Mouse (Mus musculus): Measurements from ENCODE around the gene C9. TPM values are rescaled to one million over a fixed set of nuclear protein-coding genes. Genes with fewer than 3 reads are reported as not detected.

The C9 gene
- total and polyA plus RNA-seq, 2 experiments from 2014 or later = not detected

- Histone ChIP-seq H3K4me1 (ENCODE audit: control insufficient read depth, insufficient read depth) (no peaks in the 10 kb centered on the region), H3K4me3 (ENCODE audit: low read depth, low read length) (no peak overlapping the region), H3K9me3 (replicated peaks; ENCODE audit: control insufficient read depth, low read length) (no peaks in the 10 kb centered on the region), H3K9ac (replicated peaks; ENCODE audit: low read depth, low read length) (no peak overlapping the region), H3K36me3 (replicated peaks; ENCODE audit: control insufficient read depth, insufficient read depth, low read length) (no peaks in the 10 kb centered on the region), H3K27me3 (ENCODE audit: control insufficient read depth, insufficient read depth, low read length) (no peaks in the 10 kb centered on the region), H3K4me2 (ENCODE audit: low read depth, low read length) (no peak overlapping the region), H3K27ac (ENCODE audit: low read depth) (no peak overlapping the region)
- ATAC-seq (ENCODE audit: insufficient read depth, low read depth) (no peak), DNase-seq (ENCODE audit: low spot score) (no peak)
- TF ChIP-seq EP300 (IDR thresholded peaks at IDR 0.05; ENCODE audit: low read depth) = no peak
- WGBS = 89% methylated on average over 3 of the region's 3 CpGs
Measured at GRCm38 (mm10) chr15:6469384-6469783, 24.3 kb downstream of the C9 start.

DNA sequence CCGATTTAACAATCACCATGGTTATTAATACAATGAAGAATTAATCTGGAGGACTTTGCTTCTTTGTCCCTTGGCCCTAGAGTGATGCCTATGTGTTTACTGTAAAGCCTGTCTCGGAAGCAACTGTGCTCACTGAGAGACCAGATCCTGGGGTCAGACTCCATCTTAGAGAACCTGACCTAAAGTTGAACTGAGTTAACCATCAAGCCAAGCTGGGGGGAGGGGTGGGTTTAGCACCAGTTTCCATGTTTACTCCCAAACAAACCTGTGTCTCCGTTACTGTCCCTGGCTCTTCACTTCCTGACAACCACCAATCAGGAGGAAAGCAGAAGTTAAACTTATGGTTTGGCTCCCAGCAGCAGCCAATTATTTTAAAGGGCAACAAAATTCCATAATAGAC, 38.4 kb downstream of the C9 start:
- TF ChIP-seq CTCF (IDR thresholded peaks at IDR 0.05; ENCODE audit: low read depth) = no peak
- TF ChIP-seq EP300 (IDR thresholded peaks at IDR 0.05; ENCODE audit: low read depth) = no peak
- Histone ChIP-seq H3K36me3 (replicated peaks; ENCODE audit: control insufficient read depth, insufficient read depth, low read length) (no peaks in the 10 kb centered on the region), H3K27me3 (ENCODE audit: control insufficient read depth, insufficient read depth, low read length) (no peaks in the 10 kb centered on the region), H3K9me3 (replicated peaks; ENCODE audit: control insufficient read depth, low read length) (no peaks in the 10 kb centered on the region; the same call in 1 of the 2 replicates), H3K27ac (ENCODE audit: low read depth) (no peak overlapping the region), H3K4me2 (ENCODE audit: low read depth, low read length) (no peak overlapping the region), H3K4me3 (ENCODE audit: low read depth, low read length) (no peak overlapping the region), H3K9ac (replicated peaks; ENCODE audit: low read depth, low read length) (no peak overlapping the region), H3K4me1 (ENCODE audit: control insufficient read depth, insufficient read depth) (no peaks in the 10 kb centered on the region)
- DNase-seq (ENCODE audit: low spot score) (no peak), ATAC-seq (ENCODE audit: insufficient read depth, low read depth) (no peak)
- WGBS = 65% methylated on average over 3 of the region's 3 CpGs

DNA sequence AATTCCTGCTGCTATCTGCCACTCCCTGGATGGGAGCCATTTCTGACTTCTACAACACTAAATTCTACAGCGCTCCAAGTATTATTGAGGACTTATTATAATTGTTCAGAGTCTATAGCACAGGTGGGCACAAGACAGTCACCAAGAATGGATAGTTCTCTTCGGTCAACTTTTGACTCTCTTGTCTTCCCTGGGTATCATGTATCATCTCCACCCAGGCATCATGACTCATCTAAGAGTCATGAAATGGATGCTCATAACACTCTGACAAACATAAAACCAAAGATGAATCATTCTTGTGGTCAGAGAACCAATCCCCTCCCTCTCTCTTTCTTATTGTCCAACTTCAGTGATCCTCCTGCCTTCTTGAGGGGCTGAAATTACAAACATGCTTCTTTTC, 47.3 kb downstream of the C9 start:
- TF ChIP-seq EP300 (IDR thresholded peaks at IDR 0.05; ENCODE audit: low read depth) (no peak), CTCF (IDR thresholded peaks at IDR 0.05; ENCODE audit: low read depth) (no peak)
- Histone ChIP-seq H3K9me3 (replicated peaks; ENCODE audit: control insufficient read depth, low read length) (no peaks in the 10 kb centered on the region), H3K36me3 (replicated peaks; ENCODE audit: control insufficient read depth, insufficient read depth, low read length) (no peaks in the 10 kb centered on the region), H3K4me2 (ENCODE audit: low read depth, low read length) (no peak overlapping the region), H3K27ac (ENCODE audit: low read depth) (no peak overlapping the region), H3K9ac (replicated peaks; ENCODE audit: low read depth, low read length) (no peak overlapping the region), H3K4me3 (ENCODE audit: low read depth, low read length) (no peak overlapping the region), H3K27me3 (ENCODE audit: control insufficient read depth, insufficient read depth, low read length) (no peaks in the 10 kb centered on the region), H3K4me1 (ENCODE audit: control insufficient read depth, insufficient read depth) (no peaks in the 10 kb centered on the region)
- DNase-seq (ENCODE audit: low spot score) = no peak
- no peak for ATAC-seq (ENCODE audit: insufficient read depth, low read depth)
- WGBS = 86% methylated on average over 2 of the region's 2 CpGs

- no peak for DNase-seq (ENCODE audit: low spot score)
- H3K27me3 ChIP-seq (ENCODE audit: control insufficient read depth, insufficient read depth, low read length) = no peaks in the 10 kb centered on the region
- H3K4me1 ChIP-seq (ENCODE audit: control insufficient read depth, insufficient read depth) = no peaks in the 10 kb centered on the region
- 83% methylated on average over 10 of the region's 10 CpGs for WGBS
- no peak overlapping the region for H3K4me3 ChIP-seq (ENCODE audit: low read depth, low read length)
- H3K4me2 ChIP-seq (ENCODE audit: low read depth, low read length) = no peak overlapping the region
- TF ChIP-seq CTCF (IDR thresholded peaks at IDR 0.05; ENCODE audit: low read depth) (no peak), EP300 (IDR thresholded peaks at IDR 0.05; ENCODE audit: low read depth) (no peak)
- no peak overlapping the region for H3K27ac ChIP-seq (ENCODE audit: low read depth)
- H3K9ac ChIP-seq (replicated peaks; ENCODE audit: low read depth, low read length) = no peak overlapping the region
- ATAC-seq (ENCODE audit: insufficient read depth, low read depth) = no peak
- H3K9me3 ChIP-seq (replicated peaks; ENCODE audit: control insufficient read depth, low read length) = no peaks in the 10 kb centered on the region
- H3K36me3 ChIP-seq (replicated peaks; ENCODE audit: control insufficient read depth, insufficient read depth, low read length) = no peaks in the 10 kb centered on the region
Measured at GRCm38 (mm10) chr15:6498396-6499070, 53.4 kb downstream of the C9 start.

GRCm38 (mm10) chr15:6500787-6501186, 55.7 kb downstream of the C9 start:
- TF ChIP-seq EP300 (IDR thresholded peaks at IDR 0.05; ENCODE audit: low read depth) (no peak), CTCF (IDR thresholded peaks at IDR 0.05; ENCODE audit: low read depth) (peak; percentile 27; the same call in 1 of the 2 replicates)
- no peaks in the 10 kb centered on the region for H3K27me3 ChIP-seq (ENCODE audit: control insufficient read depth, insufficient read depth, low read length)
- DNase-seq (ENCODE audit: low spot score) (no peak), ATAC-seq (ENCODE audit: insufficient read depth, low read depth) (no peak)
- no peaks in the 10 kb centered on the region for H3K36me3 ChIP-seq (replicated peaks; ENCODE audit: control insufficient read depth, insufficient read depth, low read length)
- H3K9me3 ChIP-seq (replicated peaks; ENCODE audit: control insufficient read depth, low read length) = no peaks in the 10 kb centered on the region
- H3K4me2 ChIP-seq (ENCODE audit: low read depth, low read length) = no peak overlapping the region
- no peaks in the 10 kb centered on the region for H3K4me1 ChIP-seq (ENCODE audit: control insufficient read depth, insufficient read depth)
- H3K27ac ChIP-seq (ENCODE audit: low read depth) = no peak overlapping the region
- 33% methylated on average over 1 of the region's 1 CpGs for WGBS
- H3K9ac ChIP-seq (replicated peaks; ENCODE audit: low read depth, low read length) = no peak overlapping the region
- no peak overlapping the region for H3K4me3 ChIP-seq (ENCODE audit: low read depth, low read length)

GRCm38 (mm10) chr15:6517525-6517924, 72.4 kb downstream of the C9 start:
- no peak overlapping the region for H3K27ac ChIP-seq (ENCODE audit: low read depth)
- H3K4me2 ChIP-seq (ENCODE audit: low read depth, low read length) = no peak overlapping the region
- H3K4me3 ChIP-seq (ENCODE audit: low read depth, low read length) = no peak overlapping the region
- no peaks in the 10 kb centered on the region for H3K9me3 ChIP-seq (replicated peaks; ENCODE audit: control insufficient read depth, low read length)
- DNase-seq (ENCODE audit: low spot score) = no peak
- 76% methylated on average over 1 of the region's 1 CpGs for WGBS
- no peak for ATAC-seq (ENCODE audit: insufficient read depth, low read depth)
- H3K9ac ChIP-seq (replicated peaks; ENCODE audit: low read depth, low read length) = no peak overlapping the region
- H3K4me1 ChIP-seq (ENCODE audit: control insufficient read depth, insufficient read depth) = no peaks in the 10 kb centered on the region
- no peak for TF ChIP-seq EP300 (IDR thresholded peaks at IDR 0.05; ENCODE audit: low read depth)
- no peak for TF ChIP-seq CTCF (IDR thresholded peaks at IDR 0.05; ENCODE audit: low read depth)
- H3K36me3 ChIP-seq (replicated peaks; ENCODE audit: control insufficient read depth, insufficient read depth, low read length) = no peaks in the 10 kb centered on the region
- no peaks in the 10 kb centered on the region for H3K27me3 ChIP-seq (ENCODE audit: control insufficient read depth, insufficient read depth, low read length)

Measured in heart, postnatal 0 days (tissue).